Mouse (Mus musculus) kidney, adult 2 months (tissue): Measurements from ENCODE around the gene Ypel1.

Experiments used
- CTCF ChIP-seq: fragments of 200-500 bp; conservative IDR thresholded peaks from 2 replicates; pipeline ENCODE4 v1.5.1; 2011; ENCODE audit warnings: low read depth, mild to moderate bottlenecking, control low read depth, low read length, moderate library complexity, mixed read lengths; ENCODE audit not compliant: insufficient read depth, insufficient read length
- POLR2A ChIP-seq: fragments of 200-500 bp; IDR thresholded peaks from one replicate; pipeline ENCODE4 v1.6.1; 2011; ENCODE audit warnings: low read depth, low read length, control low read depth

DNA sequence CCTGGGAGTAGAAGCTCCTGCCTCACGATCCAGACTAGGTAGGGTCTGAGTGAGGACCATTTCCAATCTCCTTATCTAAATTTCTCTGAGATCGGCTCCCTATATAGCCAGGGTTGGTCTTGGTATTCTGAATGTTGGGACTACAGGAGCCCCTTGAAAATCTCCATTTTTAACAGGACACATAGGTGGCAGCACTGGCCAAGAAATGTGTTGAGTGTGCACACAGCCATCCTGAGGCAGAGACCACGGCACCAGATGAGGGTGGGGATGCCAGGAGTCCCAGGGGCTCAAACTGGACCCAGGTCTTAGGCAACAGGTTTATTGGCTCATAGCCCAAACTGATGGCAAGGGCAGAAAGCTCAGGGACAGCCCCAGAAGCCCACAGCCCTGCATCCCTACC is 18.9 kb downstream of the Ypel1 start:
- no peak for TF ChIP-seq CTCF
- no peak for TF ChIP-seq POLR2A
